Mouse (Mus musculus) stomach, postnatal 0 days (tissue): ENCODE results near the gene Sbk1. TPM values are rescaled to one million over a fixed set of nuclear protein-coding genes. Genes with fewer than 3 reads are reported as not detected.
"Not testable (repeated sequence)": the region's sequence is repeated elsewhere in the genome, so short reads cannot be mapped to it uniquely, and the experiment has no call there.

Experiments used
- ATAC-seq: fragments of 200-750 bp; cut with Nextera tagmentation; 2 replicates; pipeline ENCODE4 v1.8.0; 2017; ENCODE audit not compliant: low FRiP score, low TSS enrichment
- DNase-seq: peaks from one replicate; pipeline ENCODE4 v3.0.0-alpha.2; 2016; ENCODE audit warnings: low spot score
- H3K27ac ChIP-seq: fragments of 300-500 bp; sonication (generic); replicated peaks from 2 replicates; pipeline ENCODE4 v1.5.1; 2014; ENCODE audit warnings: mild to moderate bottlenecking, control low read depth
- H3K27me3 ChIP-seq: fragments of 300-500 bp; sonication (generic); 2 replicates; pipeline ENCODE4 v1.6.1; 2014; ENCODE audit warnings: low read length; ENCODE audit not compliant: control insufficient read depth, insufficient read depth
- H3K36me3 ChIP-seq: fragments of 300-500 bp; sonication (generic); 2 replicates; pipeline ENCODE4 v1.6.1; 2014; ENCODE audit warnings: low read length, mixed read lengths; ENCODE audit not compliant: control insufficient read depth, insufficient read depth
- H3K4me1 ChIP-seq: fragments of 300-500 bp; sonication (generic); replicated peaks from 2 replicates; pipeline ENCODE4 v1.6.1; 2014; ENCODE audit warnings: antibody characterized with exemption; ENCODE audit not compliant: control insufficient read depth, insufficient read depth
- H3K4me2 ChIP-seq: fragments of 300-500 bp; sonication (generic); replicated peaks from 2 replicates; pipeline ENCODE4 v1.6.1; 2014; ENCODE audit warnings: low read depth, mild to moderate bottlenecking, control low read depth, moderate library complexity
- H3K4me3 ChIP-seq: fragments of 300-500 bp; sonication (generic); 2 replicates; pipeline ENCODE4 v1.5.1; 2014; ENCODE audit warnings: low read depth, low read length, control low read depth
- H3K9ac ChIP-seq: fragments of 300-500 bp; sonication (generic); 2 replicates; pipeline ENCODE4 v1.6.1; 2014; ENCODE audit warnings: mild to moderate bottlenecking, low read length, control low read depth, mixed read lengths
- H3K9me3 ChIP-seq: fragments of 300-500 bp; sonication (generic); 2 replicates; pipeline ENCODE4 v1.6.1; 2016; ENCODE audit warnings: low read length; ENCODE audit not compliant: control insufficient read depth
- CTCF ChIP-seq: IDR thresholded peaks from 2 replicates; pipeline ENCODE4 v1.5.1; 2016; ENCODE audit warnings: antibody characterized with exemption, low read depth, mild to moderate bottlenecking, moderate library complexity
- EP300 ChIP-seq: optimal IDR thresholded peaks from 2 replicates; pipeline ENCODE3; 2016; ENCODE audit warnings: antibody characterized with exemption
- WGBS: fragments of 180-500 bp; shearing (Covaris S2); extraction: QIAGEN DNeasy Blood & Tissue Kit; methylation state at CpG from one replicate; pipeline ENCODE4 v1.1.7; 2014; 5-methylcytosine and 5-hydroxymethylcytosine counted together
- polyA plus RNA-seq: library from polyadenylated mRNA; unstranded; fragments of >200 nt; fragmentation: Nextera tagmentation; extraction: Ambion mirVana; gene quantifications from 2 replicates; pipeline ENCODE4 v1.2.1, GENCODE M21; 2015

Sbk1 gene
- polyA plus RNA-seq, 1 experiment from 2014 or later, result 4.0 TPM

DNA sequence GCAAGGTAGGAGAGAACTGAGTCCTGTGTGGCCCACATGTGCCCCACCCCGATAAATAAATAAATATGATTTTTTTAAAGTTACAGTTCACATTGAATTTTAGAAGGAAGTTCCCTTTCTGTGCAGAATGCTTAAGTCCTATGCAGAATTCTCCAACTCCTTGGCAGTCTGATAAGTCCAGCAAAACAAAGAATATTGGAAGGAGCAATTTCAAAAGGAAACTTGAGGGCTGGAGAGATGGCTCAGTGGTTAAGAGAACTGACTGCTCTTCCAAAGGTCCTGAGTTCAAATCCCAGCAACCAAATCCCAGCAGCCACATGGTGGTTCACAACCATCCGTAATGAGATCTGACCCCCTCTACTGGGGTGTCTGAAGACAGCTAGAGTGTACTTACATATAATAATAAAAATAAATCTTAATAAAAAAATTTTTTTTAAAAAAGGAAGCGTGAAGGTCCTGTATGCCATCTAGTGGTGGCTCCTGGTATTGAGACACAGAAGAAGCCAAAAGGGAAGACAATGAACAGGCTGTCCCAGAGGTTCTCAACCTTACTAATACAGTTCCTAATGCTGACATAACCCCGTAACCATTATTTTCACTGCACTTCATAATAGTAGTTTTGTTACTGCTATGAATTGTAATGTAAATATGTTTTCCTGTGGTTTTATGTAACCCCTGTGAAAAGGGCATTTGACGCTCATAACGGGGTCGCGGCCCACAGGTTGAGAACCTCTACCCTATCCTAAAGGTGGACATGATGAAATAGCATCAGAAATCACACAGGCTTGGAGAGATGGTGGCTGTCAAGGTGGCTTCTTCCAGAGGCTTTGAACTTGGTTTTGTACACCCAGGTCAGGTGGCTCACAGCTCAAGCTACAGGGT is 25.4 kb downstream of the Sbk1 start:
- TF ChIP-seq EP300 (no peak), CTCF (peak; percentile 81)
- DNase-seq (no peak), ATAC-seq (no peak)
- Histone ChIP-seq H3K27ac (no peak overlapping the region), H3K36me3 (no peaks in the 10 kb centered on the region), H3K27me3 (no peaks in the 10 kb centered on the region), H3K4me3 (no peak overlapping the region), H3K4me1 (no peaks in the 10 kb centered on the region), H3K4me2 (no peak overlapping the region), H3K9me3 (no peaks in the 10 kb centered on the region), H3K9ac (no peak overlapping the region)
- WGBS, result 63% methylated on average over 8 of the region's 8 CpGs

GRCm38 (mm10) chr7:126298856-126299255 is 26.4 kb downstream of the Sbk1 start:
- ATAC-seq (no peak), DNase-seq (no peak)
- Histone ChIP-seq H3K27ac (no peak overlapping the region), H3K36me3 (no peaks in the 10 kb centered on the region), H3K4me2 (no peak overlapping the region), H3K4me3 (no peak overlapping the region), H3K9ac (no peak overlapping the region), H3K4me1 (no peaks in the 10 kb centered on the region), H3K27me3 (no peaks in the 10 kb centered on the region), H3K9me3 (no peaks in the 10 kb centered on the region)
- no peak for TF ChIP-seq EP300
- no peak for TF ChIP-seq CTCF
- 59% methylated on average over 4 of the region's 4 CpGs for WGBS

DNA sequence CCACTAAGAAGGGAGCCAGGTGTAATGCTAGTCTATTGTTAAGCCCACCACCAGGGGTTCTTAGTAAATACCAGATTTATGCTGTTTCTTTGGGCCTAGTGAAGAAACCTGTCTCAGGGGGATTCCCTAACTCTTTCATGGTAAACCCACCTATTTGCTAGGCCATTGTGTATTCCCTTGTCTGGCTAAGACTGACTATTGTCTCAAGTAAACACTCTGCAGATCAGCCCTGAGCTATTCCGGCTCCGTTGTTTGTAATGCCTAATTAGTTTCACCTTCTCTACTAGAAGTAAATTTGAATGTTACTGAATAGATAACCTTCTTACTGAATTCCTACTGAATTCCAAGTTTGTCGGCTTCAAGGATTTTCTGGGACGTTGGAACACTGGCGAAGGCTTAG is 29.4 kb downstream of the Sbk1 start:
- H3K36me3 ChIP-seq, DNase-seq, H3K9me3 ChIP-seq, H3K9ac ChIP-seq, H3K27me3 ChIP-seq, ATAC-seq, H3K4me2 ChIP-seq, H3K4me3 ChIP-seq, H3K27ac ChIP-seq, H3K4me1 ChIP-seq: not testable (repeated sequence)
- WGBS, result 70% methylated on average over 5 of the region's 5 CpGs

GRCm38 (mm10) chr7:126311822-126312221 is 39.4 kb downstream of the Sbk1 start:
- Histone ChIP-seq H3K4me3 (no peak overlapping the region), H3K9me3 (no peaks in the 10 kb centered on the region), H3K4me2 (no peak overlapping the region), H3K27me3 (no peaks in the 10 kb centered on the region), H3K27ac (no peak overlapping the region), H3K36me3 (no peaks in the 10 kb centered on the region), H3K9ac (no peak overlapping the region), H3K4me1 (no peaks in the 10 kb centered on the region)
- TF ChIP-seq EP300, result no peak
- TF ChIP-seq CTCF, result no peak
- no peak for ATAC-seq
- 80% methylated on average over 4 of the region's 4 CpGs for WGBS
- DNase-seq, result no peak

- 50% methylated on average over 5 of the region's 5 CpGs for WGBS
- DNase-seq (no peak), ATAC-seq (no peak)
- H3K27me3 ChIP-seq, result no peaks in the 10 kb centered on the region
- H3K27ac ChIP-seq, result no peak overlapping the region
- no peak overlapping the region for H3K9ac ChIP-seq
- no peaks in the 10 kb centered on the region for H3K9me3 ChIP-seq
- no peak overlapping the region for H3K4me2 ChIP-seq
- H3K4me1 ChIP-seq, result no peaks in the 10 kb centered on the region
- H3K4me3 ChIP-seq, result no peak overlapping the region
- TF ChIP-seq EP300, result no peak
- TF ChIP-seq CTCF, result no peak
- no peaks in the 10 kb centered on the region for H3K36me3 ChIP-seq
Measured at GRCm38 (mm10) chr7:126313309-126313708, 40.9 kb downstream of the Sbk1 start.

DNA sequence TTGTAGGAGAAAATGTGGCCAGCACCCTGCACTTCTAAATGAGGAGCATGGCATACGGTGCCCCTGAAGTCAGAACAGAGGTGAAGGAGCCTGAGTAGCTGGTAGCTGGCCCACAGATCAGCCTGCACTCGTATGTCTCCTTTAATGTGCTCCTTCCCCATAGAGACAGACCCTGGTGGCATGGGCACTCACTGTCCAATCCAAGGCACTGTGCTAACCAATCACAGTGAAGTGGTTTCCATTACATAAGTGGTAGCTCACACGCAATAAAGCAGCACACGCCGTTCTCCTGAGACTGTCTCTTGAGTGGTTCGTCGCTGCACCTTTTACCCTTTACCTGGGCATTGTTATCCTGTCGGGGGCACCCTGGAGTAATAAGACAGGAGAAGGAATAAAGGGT is 41.9 kb downstream of the Sbk1 start:
- Histone ChIP-seq H3K9me3 (no peaks in the 10 kb centered on the region), H3K27me3 (no peaks in the 10 kb centered on the region), H3K27ac (no peak overlapping the region), H3K36me3 (no peaks in the 10 kb centered on the region), H3K4me3 (no peak overlapping the region), H3K4me2 (no peak overlapping the region), H3K4me1 (no peaks in the 10 kb centered on the region), H3K9ac (no peak overlapping the region)
- 71% methylated on average over 8 of the region's 8 CpGs for WGBS
- TF ChIP-seq EP300, result no peak
- TF ChIP-seq CTCF, result no peak
- DNase-seq, result no peak
- no peak for ATAC-seq
